Mouse (Mus musculus) ES-Bruce4 (cell line): ENCODE results near the gene Nprl2. TPM values are rescaled to one million over a fixed set of nuclear protein-coding genes. Genes with fewer than 3 reads are reported as not detected.

Experiments
- H3K27ac ChIP-seq: 2 replicates; pipeline ENCODE4 v1.5.1; 2012; ENCODE audit warnings: low read length, inconsistent platforms; ENCODE audit not compliant: insufficient read depth
- H3K27me3 ChIP-seq: 2 replicates; pipeline ENCODE4 v1.6.1; 2012; ENCODE audit warnings: mild to moderate bottlenecking, low read length, inconsistent platforms; ENCODE audit not compliant: control insufficient read depth, poor library complexity, insufficient read depth, severe bottlenecking
- H3K36me3 ChIP-seq: 2 replicates; pipeline ENCODE4 v1.6.1; 2012; ENCODE audit warnings: inconsistent platforms, mild to moderate bottlenecking, low read length, moderate library complexity; ENCODE audit not compliant: control insufficient read depth, poor library complexity, insufficient read depth, severe bottlenecking
- H3K4me1 ChIP-seq: one replicate; pipeline ENCODE4 v1.8.1; 2011; ENCODE audit warnings: low read length; ENCODE audit not compliant: control insufficient read depth, insufficient read depth
- H3K4me3 ChIP-seq: 2 replicates; pipeline ENCODE4 v1.5.1; 2011; ENCODE audit warnings: low read depth, mild to moderate bottlenecking, low read length
- H3K9ac ChIP-seq: 2 replicates; pipeline ENCODE4 v1.6.1; 2012; ENCODE audit warnings: low read depth, mild to moderate bottlenecking, inconsistent platforms; ENCODE audit not compliant: poor library complexity, severe bottlenecking
- H3K9me3 ChIP-seq: replicated peaks from 2 replicates; pipeline ENCODE4 v1.6.1; 2012; ENCODE audit warnings: mild to moderate bottlenecking, low read length, inconsistent platforms; ENCODE audit not compliant: control insufficient read depth, poor library complexity, insufficient read depth, severe bottlenecking
- CTCF ChIP-seq: IDR thresholded peaks from one replicate; pipeline ENCODE4 v1.8.1; 2011; ENCODE audit warnings: low read depth, low read length
- EP300 ChIP-seq: IDR thresholded peaks from 2 replicates; pipeline ENCODE4 v1.6.1; 2011; ENCODE audit warnings: low read depth, low read length; ENCODE audit not compliant: insufficient read depth
- POLR2A ChIP-seq: IDR thresholded peaks from one replicate; pipeline ENCODE4 v1.8.1; 2011; ENCODE audit warnings: low read length; ENCODE audit not compliant: insufficient read depth
- polyA plus RNA-seq: library from polyadenylated mRNA; stranded (reverse); fragments of >200 nt; gene quantifications from 2 replicates; pipeline ENCODE4 v1.2.4, GENCODE M21; 2011; ENCODE audit warnings: low read depth; ENCODE audit not compliant: missing spikeins, insufficient read depth, insufficient read length

Nprl2 gene
- polyA plus RNA-seq, 1 experiment, result 32.7 TPM

DNA sequence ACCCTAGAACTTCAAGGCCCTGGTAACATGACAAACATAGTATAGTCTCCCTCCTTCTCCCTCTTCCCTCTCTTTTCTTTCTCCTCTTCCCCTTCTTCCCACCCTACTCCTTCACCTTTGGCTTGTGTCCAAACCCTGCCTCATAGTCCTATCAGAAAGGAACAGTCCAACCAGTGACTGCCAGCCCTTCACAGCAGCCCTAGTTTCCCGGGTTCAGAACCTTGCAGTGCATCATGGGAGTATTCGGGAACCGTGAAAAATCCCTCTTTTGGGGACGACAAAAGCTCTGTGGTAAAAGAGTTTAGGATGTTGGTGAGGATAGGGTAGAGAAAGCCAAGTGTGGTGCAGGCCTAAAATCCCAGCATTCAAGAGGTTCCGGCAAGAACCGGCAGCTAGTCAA, 21.7 kb upstream of the Nprl2 start:
- Histone ChIP-seq H3K4me3 (no peak overlapping the region), H3K9me3 (no peaks in the 10 kb centered on the region), H3K4me1 (peaks cover 8% of the 10 kb centered on the region), H3K27ac (no peak overlapping the region), H3K9ac (no peak overlapping the region), H3K27me3 (no peaks in the 10 kb centered on the region), H3K36me3 (no peaks in the 10 kb centered on the region)
- no peak for TF ChIP-seq EP300
- TF ChIP-seq CTCF, result no peak
- TF ChIP-seq POLR2A, result no peak

DNA sequence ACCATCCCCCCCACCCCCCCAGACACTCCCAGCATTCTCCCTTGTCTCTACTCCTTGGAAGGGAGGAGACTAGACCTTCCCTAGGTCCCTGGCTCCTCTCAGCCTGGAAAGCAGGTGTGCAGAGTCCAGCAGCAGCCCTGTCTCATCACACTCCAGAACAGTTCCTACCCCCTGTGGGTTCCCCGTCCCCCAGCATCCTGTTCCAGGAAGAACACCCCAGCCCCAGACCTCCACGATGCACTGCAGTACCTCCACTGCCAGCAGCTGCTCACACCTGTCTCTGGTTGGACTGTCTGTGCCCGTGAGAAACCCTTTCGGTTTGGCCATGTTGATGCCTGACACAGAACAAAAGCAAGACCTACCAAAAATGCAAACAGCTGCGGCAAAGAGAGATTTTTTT, 20.8 kb upstream of the Nprl2 start:
- Histone ChIP-seq H3K36me3 (no peaks in the 10 kb centered on the region), H3K9ac (peak overlapping the region; percentile 49; the same call in 1 of the 2 replicates), H3K9me3 (no peaks in the 10 kb centered on the region), H3K4me1 (peaks cover 8% of the 10 kb centered on the region), H3K27ac (no peak overlapping the region), H3K27me3 (no peaks in the 10 kb centered on the region), H3K4me3 (no peak overlapping the region)
- TF ChIP-seq CTCF (no peak), EP300 (no peak), POLR2A (no peak)

DNA sequence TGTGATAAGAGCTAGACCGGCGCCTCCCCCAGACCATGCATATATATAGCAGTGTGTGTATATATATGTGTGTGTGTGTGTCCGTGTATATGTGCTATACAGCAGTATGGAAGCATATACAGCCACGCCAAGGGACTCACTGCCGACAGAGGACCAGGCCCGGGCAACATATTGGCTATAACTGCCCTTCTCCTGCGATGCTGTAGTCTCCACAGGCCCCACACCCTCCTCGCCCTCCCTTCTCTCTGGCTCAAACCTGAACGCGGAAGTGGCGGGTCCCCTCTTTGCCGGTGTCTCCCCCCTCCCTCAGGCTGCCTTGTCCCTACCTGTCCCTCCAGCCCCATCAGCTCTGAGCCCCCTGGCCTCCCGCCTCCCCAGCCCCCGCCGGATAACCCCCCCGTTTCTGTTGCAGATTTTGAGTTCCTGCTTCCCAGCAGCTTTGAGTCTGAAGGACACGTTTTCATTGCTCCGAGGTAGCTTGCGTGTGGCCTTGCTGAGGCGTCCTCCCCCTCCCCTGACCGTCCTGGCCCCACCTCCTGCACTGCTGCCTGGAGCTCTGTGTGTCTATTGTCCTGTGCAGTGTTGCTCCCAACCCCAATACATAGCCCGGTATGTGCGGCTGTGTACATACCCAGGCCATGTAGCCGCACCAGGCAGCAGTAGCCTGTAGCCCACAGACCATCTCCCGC, 20.2 kb upstream of the Nprl2 start:
- no peaks in the 10 kb centered on the region for H3K36me3 ChIP-seq
- H3K4me3 ChIP-seq, result peak overlapping the region; percentile 29
- H3K4me1 ChIP-seq, result peaks cover 8% of the 10 kb centered on the region
- no peaks in the 10 kb centered on the region for H3K9me3 ChIP-seq
- 0 out of 2 replicates have a peak overlapping the region, but pooled peaks have one; percentile 7 for H3K27ac ChIP-seq
- no peak for TF ChIP-seq POLR2A
- peak; percentile 63; the same call in 1 of the 2 replicates for TF ChIP-seq EP300
- peak overlapping the region; percentile 49 for H3K9ac ChIP-seq
- no peaks in the 10 kb centered on the region for H3K27me3 ChIP-seq

DNA sequence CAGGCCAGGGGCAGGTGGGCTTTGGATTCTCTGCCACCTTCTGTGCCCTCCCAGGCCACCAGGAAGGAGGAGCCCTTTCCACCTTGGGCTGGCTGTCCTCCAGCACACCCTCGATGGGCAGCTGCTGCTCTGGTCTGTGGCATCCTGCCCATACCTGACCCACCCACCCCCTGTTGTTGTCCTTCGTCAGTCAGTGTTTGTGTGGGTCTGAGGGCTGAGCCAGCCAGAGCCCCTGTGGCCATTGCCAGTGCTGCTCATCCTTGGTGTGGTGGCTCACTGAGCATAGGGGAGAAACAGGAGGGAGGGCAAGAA, 19.7 kb upstream of the Nprl2 start:
- no peaks in the 10 kb centered on the region for H3K27me3 ChIP-seq

DNA sequence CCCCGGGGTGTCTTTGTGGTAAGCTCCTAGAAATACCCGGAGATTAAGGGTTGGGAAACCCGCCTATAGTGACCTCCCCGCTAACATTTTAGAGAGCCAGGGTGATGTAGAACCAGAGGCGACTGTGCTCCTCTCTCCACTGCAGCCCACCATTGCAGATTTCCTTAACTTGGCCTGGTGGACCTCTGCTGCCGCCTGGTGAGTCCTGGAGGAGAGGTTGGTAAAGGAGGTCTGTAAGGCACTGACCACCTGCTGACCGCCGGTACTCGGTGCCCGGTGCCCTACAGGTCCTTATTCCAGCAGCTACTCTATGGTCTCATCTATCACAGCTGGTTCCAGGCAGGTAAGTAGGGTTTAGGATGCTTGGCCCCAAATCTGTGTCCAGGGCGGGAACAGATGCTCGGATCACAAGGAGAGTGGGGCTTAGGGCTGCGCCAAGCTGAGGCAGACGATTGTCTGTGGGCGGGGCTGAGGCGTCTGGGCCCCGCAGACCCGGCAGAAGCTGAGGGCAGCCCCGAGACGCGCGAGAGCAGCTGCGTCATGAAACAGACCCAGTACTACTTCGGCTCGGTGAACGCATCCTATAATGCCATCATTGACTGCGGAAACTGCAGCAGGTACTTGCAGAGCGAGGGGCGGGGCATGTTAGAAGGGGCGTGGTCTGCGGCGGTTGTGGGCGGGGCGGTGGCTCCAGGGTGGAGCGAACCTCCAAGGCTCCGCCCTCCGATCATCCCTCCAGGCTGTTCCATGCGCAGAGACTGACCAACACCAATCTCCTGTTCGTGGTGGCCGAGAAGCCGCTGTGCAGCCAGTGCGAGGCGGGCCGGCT, 15.6 kb upstream of the Nprl2 start:
- TF ChIP-seq CTCF (peak; percentile 16), EP300 (no peak), POLR2A (peak; percentile 50)
- Histone ChIP-seq H3K4me3 (peak overlapping the region; percentile 83), H3K27ac (no peak overlapping the region), H3K27me3 (no peaks in the 10 kb centered on the region), H3K9me3 (no peaks in the 10 kb centered on the region), H3K4me1 (peaks cover 6% of the 10 kb centered on the region), H3K36me3 (no peaks in the 10 kb centered on the region), H3K9ac (peak overlapping the region; percentile 33)

More for the DNA sequence above, 19.7 kb upstream of the Nprl2 start:
- no peaks in the 10 kb centered on the region for H3K36me3 ChIP-seq
- peaks cover 8% of the 10 kb centered on the region for H3K4me1 ChIP-seq
- H3K9ac ChIP-seq, result peak overlapping the region; percentile 49
- H3K4me3 ChIP-seq, result peak overlapping the region; percentile 29
- no peaks in the 10 kb centered on the region for H3K9me3 ChIP-seq
- no peak overlapping the region for H3K27ac ChIP-seq
- TF ChIP-seq EP300 (no peak), CTCF (no peak), POLR2A (no peak)

DNA sequence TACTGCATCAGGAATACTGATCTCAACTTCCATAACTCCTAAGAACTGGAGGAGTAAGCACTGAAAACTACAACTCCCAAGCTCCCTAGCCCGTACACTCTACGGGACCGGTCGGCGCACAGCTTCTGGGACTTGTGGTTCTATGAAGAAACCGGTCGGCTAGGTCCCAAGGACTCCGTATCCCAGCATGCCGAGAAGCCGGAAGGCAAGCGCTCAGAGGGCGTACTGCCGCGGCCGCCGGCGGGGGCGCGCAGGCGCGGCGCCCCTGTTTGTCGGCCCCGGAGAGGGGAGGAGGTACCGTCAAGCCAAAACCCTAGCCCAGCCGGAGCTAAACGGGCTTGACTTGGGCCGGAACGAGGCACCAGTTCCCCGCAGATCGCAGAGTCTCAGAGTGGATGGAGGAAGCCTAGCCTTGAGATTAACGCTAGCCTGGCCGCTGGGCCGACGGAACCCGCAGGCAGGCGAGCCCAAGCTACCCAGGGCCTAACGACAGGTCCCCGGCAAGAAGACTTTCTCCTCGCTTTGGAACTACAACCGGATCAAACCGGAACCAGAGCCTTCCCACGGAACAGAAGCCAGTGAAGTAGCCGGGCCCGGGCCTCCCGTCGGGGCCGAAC, 8.1 kb upstream of the Nprl2 start, which contains the start of gene Tmem115:
Gene Tmem115, plus strand, starts transcription at position 155 of the 617 bp plus-strand sequence.
- Histone ChIP-seq H3K4me3 (peak within 1 kb of the TSS; percentile 85), H3K36me3 (peaks cover 9% of the 10 kb centered on the region), H3K27me3 (no peaks in the 10 kb centered on the region), H3K9ac (peak within 1 kb of the TSS; percentile 55), H3K9me3 (no peaks in the 10 kb centered on the region), H3K27ac (no peak within 1 kb of the TSS; the same call in 1 of the 2 replicates), H3K4me1 (no peaks in the 10 kb centered on the region)
- TF ChIP-seq CTCF, result no peak
- no peak for TF ChIP-seq EP300
- TF ChIP-seq POLR2A, result no peak
